Mouse (Mus musculus): Measurements from ENCODE around the gene Ncoa7. TPM values are rescaled to one million over a fixed set of nuclear protein-coding genes. Genes with fewer than 3 reads are reported as not detected.
A peak's percentile ranks its signal among the peaks of the same experiment; 100 is the strongest.

Ncoa7 gene
- polyA plus RNA-seq, 1 experiment from 2014 or later = 12.4 TPM

GRCm38 (mm10) chr10:30609614-30610013 lies 193.5 kb downstream of the Ncoa7 start:
- H3K36me3 ChIP-seq (ENCODE audit: control insufficient read depth, insufficient read depth) = no peaks in the 10 kb centered on the region; the same call in 1 of the 2 replicates
- H3K4me1 ChIP-seq (ENCODE audit: control insufficient read depth, low read depth, low read length) = peaks cover 5% of the 10 kb centered on the region
- 0 out of 2 replicates have a peak, but pooled peaks have one; percentile 55 for ATAC-seq (ENCODE audit: low read depth)
- 0 out of 2 replicates have a peak overlapping the region, but pooled peaks have one; percentile 13 for H3K4me2 ChIP-seq (ENCODE audit: low read depth, low read length)
- H3K27me3 ChIP-seq (ENCODE audit: control insufficient read depth, insufficient read depth, low read depth, low read length) = no peaks in the 10 kb centered on the region
- H3K27ac ChIP-seq (ENCODE audit: low read length) = peak overlapping the region; percentile 41; the same call in 1 of the 2 replicates
- no peaks in the 10 kb centered on the region for H3K9me3 ChIP-seq (replicated peaks; ENCODE audit: control insufficient read depth, low read length)
- no peak overlapping the region for H3K4me3 ChIP-seq (ENCODE audit: low read depth, low read length)
- no peak overlapping the region for H3K9ac ChIP-seq (ENCODE audit: low read depth, low read length)

GRCm38 (mm10) chr10:30608109-30608508 lies 195.0 kb downstream of the Ncoa7 start:
- H3K36me3 ChIP-seq (ENCODE audit: control insufficient read depth, insufficient read depth) = no peaks in the 10 kb centered on the region; the same call in 1 of the 2 replicates
- H3K4me3 ChIP-seq (ENCODE audit: low read depth, low read length) = no peak overlapping the region
- WGBS (ENCODE audit: insufficient replicate concordance) = 57% methylated on average over 2 of the region's 2 CpGs
- no peaks in the 10 kb centered on the region for H3K9me3 ChIP-seq (replicated peaks; ENCODE audit: control insufficient read depth, low read length)
- no peak overlapping the region for H3K27ac ChIP-seq (ENCODE audit: low read length)
- no peaks in the 10 kb centered on the region for H3K27me3 ChIP-seq (ENCODE audit: control insufficient read depth, insufficient read depth, low read depth, low read length)
- ATAC-seq (ENCODE audit: low read depth) = no peak
- peaks cover 5% of the 10 kb centered on the region for H3K4me1 ChIP-seq (ENCODE audit: control insufficient read depth, low read depth, low read length)
- H3K4me2 ChIP-seq (ENCODE audit: low read depth, low read length) = no peak overlapping the region
- no peak overlapping the region for H3K9ac ChIP-seq (ENCODE audit: low read depth, low read length)

GRCm38 (mm10) chr10:30600542-30600966 lies 202.6 kb downstream of the Ncoa7 start, which contains the start of gene Trmt11:
Gene Trmt11 (minus strand): TSS chr10:30600749.
- Histone ChIP-seq H3K36me3 (ENCODE audit: control insufficient read depth, insufficient read depth) (peaks cover 4% of the 10 kb centered on the region), H3K4me2 (ENCODE audit: low read depth, low read length) (peak within 1 kb of the TSS; percentile 91), H3K27me3 (ENCODE audit: control insufficient read depth, insufficient read depth, low read depth, low read length) (no peaks in the 10 kb centered on the region), H3K4me1 (ENCODE audit: control insufficient read depth, low read depth, low read length) (peaks cover 10% of the 10 kb centered on the region), H3K9ac (ENCODE audit: low read depth, low read length) (peak within 1 kb of the TSS; percentile 71), H3K27ac (ENCODE audit: low read length) (peak within 1 kb of the TSS; percentile 61), H3K4me3 (ENCODE audit: low read depth, low read length) (peak within 1 kb of the TSS; percentile 71), H3K9me3 (replicated peaks; ENCODE audit: control insufficient read depth, low read length) (no peaks in the 10 kb centered on the region)
- peak; percentile 93 for ATAC-seq (ENCODE audit: low read depth)
- WGBS (ENCODE audit: insufficient replicate concordance) = under 1% methylated on average over 26 of the region's 28 CpGs

DNA sequence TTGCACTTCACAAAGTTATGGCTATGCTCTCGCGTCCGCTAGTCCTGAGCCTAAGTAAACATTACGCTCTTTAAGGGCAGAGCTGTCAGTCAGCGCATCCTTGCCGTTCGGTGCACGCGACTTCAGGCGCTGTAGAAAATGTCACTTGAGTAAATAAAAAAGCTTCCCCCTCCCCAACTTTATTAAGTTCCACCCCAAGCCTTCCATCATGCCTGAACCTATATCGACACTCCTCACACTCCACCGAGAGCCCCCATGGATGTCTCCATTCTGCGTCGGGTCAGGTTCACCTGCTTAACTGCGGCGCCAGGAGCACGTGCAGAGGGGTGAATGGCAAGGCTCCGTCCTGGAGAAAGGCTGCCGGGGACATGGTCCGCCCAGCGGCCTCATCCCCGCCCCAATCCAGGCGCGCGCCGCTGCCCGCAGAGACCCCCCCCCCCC lies 203.0 kb downstream of the Ncoa7 start:
- WGBS (ENCODE audit: insufficient replicate concordance) = under 1% methylated on average over 20 of the region's 27 CpGs

GRCm38 (mm10) chr10:30587037-30587436 lies 216.1 kb downstream of the Ncoa7 start:
- no peaks in the 10 kb centered on the region for H3K9me3 ChIP-seq (replicated peaks; ENCODE audit: control insufficient read depth, low read length)
- no peak for ATAC-seq (ENCODE audit: low read depth)
- 68% methylated on average over 5 of the region's 5 CpGs for WGBS (ENCODE audit: insufficient replicate concordance)
- no peak overlapping the region for H3K27ac ChIP-seq (ENCODE audit: low read length)
- no peaks in the 10 kb centered on the region for H3K27me3 ChIP-seq (ENCODE audit: control insufficient read depth, insufficient read depth, low read depth, low read length)
- H3K4me3 ChIP-seq (ENCODE audit: low read depth, low read length) = no peak overlapping the region
- H3K36me3 ChIP-seq (ENCODE audit: control insufficient read depth, insufficient read depth) = peaks cover 3% of the 10 kb centered on the region
- no peak overlapping the region for H3K4me2 ChIP-seq (ENCODE audit: low read depth, low read length)
- no peaks in the 10 kb centered on the region for H3K4me1 ChIP-seq (ENCODE audit: control insufficient read depth, low read depth, low read length)
- no peak overlapping the region for H3K9ac ChIP-seq (ENCODE audit: low read depth, low read length)

More for the DNA sequence above, 203.0 kb downstream of the Ncoa7 start:
- H3K36me3 ChIP-seq (ENCODE audit: control insufficient read depth, insufficient read depth) = peaks cover 4% of the 10 kb centered on the region
- peak overlapping the region; percentile 71 for H3K4me3 ChIP-seq (ENCODE audit: low read depth, low read length)
- H3K4me1 ChIP-seq (ENCODE audit: control insufficient read depth, low read depth, low read length) = peaks cover 10% of the 10 kb centered on the region
- H3K27me3 ChIP-seq (ENCODE audit: control insufficient read depth, insufficient read depth, low read depth, low read length) = no peaks in the 10 kb centered on the region
- H3K9ac ChIP-seq (ENCODE audit: low read depth, low read length) = peak overlapping the region; percentile 71
- peak; percentile 77 for ATAC-seq (ENCODE audit: low read depth)
- H3K4me2 ChIP-seq (ENCODE audit: low read depth, low read length) = peak overlapping the region; percentile 91
- peak overlapping the region; percentile 61 for H3K27ac ChIP-seq (ENCODE audit: low read length)
- no peaks in the 10 kb centered on the region for H3K9me3 ChIP-seq (replicated peaks; ENCODE audit: control insufficient read depth, low read length)

DNA sequence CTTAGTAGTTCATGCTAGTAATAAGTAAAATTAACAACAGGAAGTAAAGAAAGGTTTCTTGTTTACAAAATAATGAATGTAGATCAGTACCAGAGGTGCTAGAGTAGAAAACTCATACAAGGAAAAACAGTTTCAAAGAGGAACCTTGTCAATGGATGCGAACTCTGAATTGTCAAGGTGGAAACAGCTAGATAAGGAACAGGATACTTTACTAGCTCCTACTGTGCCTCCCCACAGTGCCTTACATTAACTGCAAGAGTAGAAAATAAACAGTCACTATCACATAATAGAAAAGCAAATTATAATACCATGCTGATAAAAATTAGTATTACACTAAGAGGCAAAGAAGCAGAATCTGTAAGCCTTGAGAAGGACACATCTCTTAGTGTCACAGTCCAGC lies 217.4 kb downstream of the Ncoa7 start:
- no peaks in the 10 kb centered on the region for H3K9me3 ChIP-seq (replicated peaks; ENCODE audit: control insufficient read depth, low read length)
- no peak overlapping the region for H3K4me3 ChIP-seq (ENCODE audit: low read depth, low read length)
- no peak overlapping the region for H3K4me2 ChIP-seq (ENCODE audit: low read depth, low read length)
- H3K36me3 ChIP-seq (ENCODE audit: control insufficient read depth, insufficient read depth) = peaks cover 3% of the 10 kb centered on the region
- no peaks in the 10 kb centered on the region for H3K27me3 ChIP-seq (ENCODE audit: control insufficient read depth, insufficient read depth, low read depth, low read length)
- no peak; the same call in 1 of the 2 replicates for ATAC-seq (ENCODE audit: low read depth)
- H3K9ac ChIP-seq (ENCODE audit: low read depth, low read length) = no peak overlapping the region
- no peaks in the 10 kb centered on the region for H3K4me1 ChIP-seq (ENCODE audit: control insufficient read depth, low read depth, low read length)
- WGBS (ENCODE audit: insufficient replicate concordance) = 39% methylated on average over 1 of the region's 1 CpGs
- H3K27ac ChIP-seq (ENCODE audit: low read length) = no peak overlapping the region

Other genes with a start within 250 kb of the Ncoa7 start
- gene Trmt11, start 202.6 kb downstream of the Ncoa7 start, polyA plus RNA-seq (2015; fragmentation: Nextera tagmentation; extraction: Ambion mirVana) = 10.5 and 12.7 TPM in 2 replicates
- 17.0 and 17.1 TPM in 2 replicates for gene Hint3, start 173.7 kb downstream of the Ncoa7 start, polyA plus RNA-seq (2015; fragmentation: Nextera tagmentation; extraction: Ambion mirVana)
- 0.31 and 0.34 TPM in 2 replicates for gene Hey2, start 39.5 kb upstream of the Ncoa7 start, polyA plus RNA-seq (2015; fragmentation: Nextera tagmentation; extraction: Ambion mirVana)

Data from liver, embryonic 16.5 days (tissue).